Mouse (Mus musculus) liver, embryonic 14 days (tissue): ENCODE measurements around the gene Rnase10. TPM values are rescaled to one million over a fixed set of nuclear protein-coding genes. Genes with fewer than 3 reads are reported as not detected.

ENCODE experiments used
- polyA plus RNA-seq: library from polyadenylated mRNA; depleted of rRNA; stranded (reverse); fragments of >200 nt; gene quantifications from 2 replicates; pipeline ENCODE4 v1.2.3, GENCODE M21; 2012; rRNA removed

Gene Rnase10
- 0.02 TPM in 1 of 2 replicates, not detected in the other for polyA plus RNA-seq

DNA sequence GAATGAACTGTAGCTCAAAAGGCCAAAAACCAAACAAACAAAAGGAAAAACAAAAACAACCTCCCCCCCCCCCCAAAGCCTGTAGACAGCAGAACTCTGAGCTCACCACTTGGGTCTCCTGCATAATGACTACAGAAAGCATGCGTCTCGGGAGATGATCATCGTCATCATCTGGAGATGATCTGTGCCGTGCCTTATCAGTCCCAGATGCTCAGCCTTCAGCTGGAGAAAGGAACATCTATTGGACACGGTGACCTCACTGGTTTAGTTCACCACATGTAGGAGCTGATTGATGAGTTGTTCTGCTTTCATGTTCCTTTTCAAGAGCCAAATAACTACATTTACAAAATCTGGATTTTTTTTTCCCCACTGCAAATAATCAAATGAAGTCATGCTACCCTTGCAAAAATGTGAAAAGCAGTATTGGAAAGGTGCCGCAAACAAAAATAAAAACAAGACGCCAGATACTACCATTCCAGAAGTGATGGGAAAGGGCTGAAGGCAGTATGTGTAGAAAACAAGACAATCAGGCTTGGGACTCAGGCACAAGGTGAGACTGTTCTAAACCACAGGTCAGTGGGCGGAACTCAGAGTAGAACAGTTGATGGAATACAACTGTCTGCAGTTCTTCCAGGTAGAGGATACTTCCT, at the start of gene Rnase10:
Rnase10 (plus strand) TSS at position 600 of the 650 bp plus-strand sequence.

GRCm38 (mm10) chr14:51041769-51042168, 34.2 kb downstream of the Rnase10 start, which contains the start of gene Rnase9:
Rnase9 (minus strand) TSS chr14:51041869.

GRCm38 (mm10) chr14:51050063-51050462, 42.5 kb downstream of the Rnase10 start, which contains the start of gene Rnase11:
Rnase11 (minus strand) TSS chr14:51050163.

GRCm38 (mm10) chr14:51057401-51057831, 49.9 kb downstream of the Rnase10 start, which contains the start of gene Rnase12:
Rnase12 (minus strand) TSS chr14:51057661.

Other genes with a start within 250 kb of the Rnase10 start
- gene Ttc5, start 222.2 kb upstream of the Rnase10 start, polyA plus RNA-seq, result 11.2 and 12.6 TPM in 2 replicates
- not detected in 2 replicates for gene Ccnb1ip1, start 200.0 kb upstream of the Rnase10 start, polyA plus RNA-seq
- 37.8 and 40.4 TPM in 2 replicates for gene Parp2, start 199.9 kb upstream of the Rnase10 start, polyA plus RNA-seq
- 2.2 and 3.4 TPM in 2 replicates for gene Tep1, start 137.2 kb upstream of the Rnase10 start, polyA plus RNA-seq
- gene Klhl33, start 110.2 kb upstream of the Rnase10 start, polyA plus RNA-seq, result 0.16 and 0.18 TPM in 2 replicates
- 36.9 and 37.6 TPM in 2 replicates for gene Osgep, start 82.9 kb upstream of the Rnase10 start, polyA plus RNA-seq
- 52.4 and 58.5 TPM in 2 replicates for gene Apex1, start 82.8 kb upstream of the Rnase10 start, polyA plus RNA-seq
- 22.8 and 28.6 TPM in 2 replicates for gene Pip4p1, start 76.9 kb upstream of the Rnase10 start, polyA plus RNA-seq
- gene Pnp, start 76.7 kb upstream of the Rnase10 start, polyA plus RNA-seq, result 75.3 and 96.8 TPM in 2 replicates
- 58.6 and 74.1 TPM in 2 replicates for gene Gm49342, start 63.2 kb upstream of the Rnase10 start, polyA plus RNA-seq
- gene Pnp2, start 51.8 kb upstream of the Rnase10 start, polyA plus RNA-seq, result 9.7 and 10.4 TPM in 2 replicates
- gene Rnase9, start 34.1 kb downstream of the Rnase10 start, polyA plus RNA-seq, result not detected in 2 replicates
- not detected in 2 replicates for gene Rnase11, start 42.4 kb downstream of the Rnase10 start, polyA plus RNA-seq
- gene Rnase12, start 49.9 kb downstream of the Rnase10 start, polyA plus RNA-seq, result 0.86 and 0.90 TPM in 2 replicates
- gene Olfr750, start 66.7 kb downstream of the Rnase10 start, polyA plus RNA-seq, result not detected in 2 replicates
- 10.7 and 13.3 TPM in 2 replicates for gene Rnase4, start 83.3 kb downstream of the Rnase10 start, polyA plus RNA-seq
- 3.7 and 3.9 TPM in 2 replicates for gene Ang, start 83.4 kb downstream of the Rnase10 start, polyA plus RNA-seq
- gene Eddm3b, start 106.7 kb downstream of the Rnase10 start, polyA plus RNA-seq, result not detected in 2 replicates
- gene Rnase6, start 116.2 kb downstream of the Rnase10 start, polyA plus RNA-seq, result 1.9 and 2.8 TPM in 2 replicates
- gene Rnase1, start 139.0 kb downstream of the Rnase10 start, polyA plus RNA-seq, result 0.03 and 0.05 TPM in 2 replicates
- not detected in 2 replicates for gene Rnase2b, start 154.5 kb downstream of the Rnase10 start, polyA plus RNA-seq
- gene Ang2, start 191.4 kb downstream of the Rnase10 start, polyA plus RNA-seq, result not detected in 2 replicates
- not detected in 2 replicates for gene Ear14, start 195.6 kb downstream of the Rnase10 start, polyA plus RNA-seq
- not detected in 2 replicates for gene Rnase2a, start 248.4 kb downstream of the Rnase10 start, polyA plus RNA-seq